Mouse (Mus musculus) megakaryocyte, adult 5-6 weeks (primary cell): ENCODE measurements around the gene Pecr. TPM values are rescaled to one million over a fixed set of nuclear protein-coding genes. Genes with fewer than 3 reads are reported as not detected.

Source experiments
- total RNA-seq, 2 experiments: library from RNA; stranded (forward) in 1 of 2; stranded (reverse) in 1 of 2; fragments of 153-499, 151-499 nt in 1 of 2; fragments of 221-1000, 200-1000 nt in 1 of 2; gene quantifications; 2 replicates each; pipeline versions ENCODE4 v1.2.3 to v1.2.4; 2015 to 2017

Pecr gene
- total RNA-seq, 2 experiments from 2014 or later, result 0.29 to 1.3 TPM

Other genes with a start within 250 kb of the Pecr start
- 0.18 and 1.6 TPM in 2 replicates for gene Mreg, start 72.0 kb downstream of the Pecr start, total RNA-seq (2015)
- gene Mreg, start 72.0 kb downstream of the Pecr start, total RNA-seq (2017), result 0.37 and 1.1 TPM in 2 replicates
- not detected in 2 replicates for gene Tmem169, start 55 bp upstream of the Pecr start, total RNA-seq (2015)
- not detected in 2 replicates for gene Tmem169, start 55 bp upstream of the Pecr start, total RNA-seq (2017)
- 0.31 and 0.50 TPM in 2 replicates for gene Xrcc5, start 23.1 kb upstream of the Pecr start, total RNA-seq (2015)
- 0.77 and 2.9 TPM in 2 replicates for gene Xrcc5, start 23.1 kb upstream of the Pecr start, total RNA-seq (2017)